Mouse (Mus musculus) embryonic stem cell, embryonic (primary cell): ENCODE measurements around the gene Lmtk2.

ENCODE experiments used
- CTCF ChIA-PET, 4 experiments: fragments of 300-600 bp in 2 of 4; fragments of 350-600 bp in 2 of 4; sonication (Branson Sonifier 250); formaldehyde crosslinking; loops; one replicate each; lab custom pipeline; 2022; ENCODE audit warnings: inconsistent platforms in 2 of 4; lab: Charles Lee
- POLR2A ChIA-PET, 4 experiments: fragments of 300-600 bp in 2 of 4; fragments of 350-600 bp in 2 of 4; sonication (Branson Sonifier 250); formaldehyde crosslinking; loops; one replicate each; lab custom pipeline; 2022; ENCODE audit warnings: antibody characterized with exemption in 4 of 4, inconsistent platforms in 1 of 4; lab: Charles Lee

Lmtk2 gene

GRCm38 (mm10) chr5:144182542-144183247 lies 82.5 kb downstream of the Lmtk2 start:
- ChIA-PET POLR2A (interaction anchor here (0.6 to 2.1 kb wide), 15 partner anchors 9 to 209 kb away, joined by 3 to 7 read pairs (median 3); partner anchors contain the start of gene Tecpr1 (in 1 of the 4)), CTCF (interaction anchor here (0.7 to 1.6 kb wide), 7 partner anchors 25 to 1422 kb away, joined by 3 to 5 read pairs (median 3); no protein-coding TSS in a partner anchor)

- POLR2A ChIA-PET = interaction anchor here (0.6 to 2.1 kb wide), 13 partner anchors 8 to 132 kb away, joined by 3 to 7 read pairs (median 3); partner anchors contain the start of gene Tecpr1 (in 1 of the 4)
- CTCF ChIA-PET = interaction anchor here (0.8 to 1.5 kb wide), 5 partner anchors 24 to 144 kb away, joined by 3 to 5 read pairs (median 3); no protein-coding TSS in a partner anchor
Observed at GRCm38 (mm10) chr5:144183248-144183559, 83.0 kb downstream of the Lmtk2 start.

- CTCF ChIA-PET = interaction anchor here in 3 of 4 experiments (1.1 to 1.8 kb wide), 4 partner anchors 24 to 143 kb away, joined by 3 to 4 read pairs (median 4); no protein-coding TSS in a partner anchor
- POLR2A ChIA-PET = interaction anchor here in 3 of 4 experiments (0.6 to 2.1 kb wide), 11 partner anchors 8 to 50 kb away, joined by 3 to 7 read pairs (median 3); partner anchors contain the start of gene Tecpr1 (in 1 of the 3)
Observed at GRCm38 (mm10) chr5:144183647-144184335, 83.6 kb downstream of the Lmtk2 start.

- CTCF ChIA-PET = interaction anchor here in 1 of 4 experiments (1.8 kb wide), 1 partner anchor 23 kb away, joined by 4 read pairs; no protein-coding TSS in a partner anchor
- POLR2A ChIA-PET = interaction anchor here in 3 of 4 experiments (0.6 to 1.2 kb wide), 3 partner anchors 26 to 582 kb away, joined by 3 read pairs; no protein-coding TSS in a partner anchor
Observed at GRCm38 (mm10) chr5:144184350-144185045, 84.3 kb downstream of the Lmtk2 start.

- POLR2A ChIA-PET = interaction anchor here in 2 of 4 experiments (0.6 to 3.2 kb wide), 5 partner anchors 8 to 1123 kb away, joined by 3 to 14 read pairs (median 4); no protein-coding TSS in a partner anchor
- CTCF ChIA-PET = interaction anchor here in 3 of 4 experiments (0.6 to 3.8 kb wide), 5 partner anchors 16 to 148 kb away, joined by 5 to 20 read pairs (median 5); no protein-coding TSS in a partner anchor
Observed at GRCm38 (mm10) chr5:144188422-144188821, 88.2 kb downstream of the Lmtk2 start.

GRCm38 (mm10) chr5:144189327-144189726 lies 89.1 kb downstream of the Lmtk2 start:
- CTCF ChIA-PET = interaction anchor here in 3 of 4 experiments (0.7 to 3.8 kb wide), 6 partner anchors 18 to 590 kb away, joined by 4 to 20 read pairs (median 8); no protein-coding TSS in a partner anchor
- POLR2A ChIA-PET = interaction anchor here in 3 of 4 experiments (0.9 to 3.2 kb wide), 7 partner anchors 9 to 197 kb away, joined by 3 to 14 read pairs (median 4); no protein-coding TSS in a partner anchor

- POLR2A ChIA-PET = interaction anchor here (0.6 to 3.2 kb wide), 17 partner anchors 8 to 197 kb away, joined by 3 to 14 read pairs (median 4); partner anchors contain the start of gene Tecpr1 (in 1 of the 4)
- CTCF ChIA-PET = interaction anchor here (0.6 to 3.8 kb wide), 11 partner anchors 13 to 289 kb away, joined by 3 to 20 read pairs (median 4); no protein-coding TSS in a partner anchor
Observed at GRCm38 (mm10) chr5:144189950-144190583, 89.8 kb downstream of the Lmtk2 start, which contains the start of gene Bhlha15. Gene Bhlha15 (plus strand): TSS chr5:144190286.

- CTCF ChIA-PET = interaction anchor here (0.6 to 3.8 kb wide), 11 partner anchors 9 to 288 kb away, joined by 3 to 20 read pairs (median 4); no protein-coding TSS in a partner anchor
- POLR2A ChIA-PET = interaction anchor here in 3 of 4 experiments (0.6 to 3.2 kb wide), 22 partner anchors 8 to 259 kb away, joined by 3 to 14 read pairs (median 4); partner anchors contain the start of genes Tecpr1 (in 2 of the 3) and Rsph10b (in 1 of the 3)
Observed at GRCm38 (mm10) chr5:144191026-144191425, 90.8 kb downstream of the Lmtk2 start.

- ChIA-PET POLR2A (interaction anchor here in 2 of 4 experiments (0.6 to 2.8 kb wide), 5 partner anchors 10 to 17 kb away, joined by 3 to 7 read pairs (median 5); no protein-coding TSS in a partner anchor), CTCF (interaction anchor here in 1 of 4 experiments (1.0 kb wide), 1 partner anchor 38 kb away, joined by 3 read pairs; no protein-coding TSS in a partner anchor)
Observed at GRCm38 (mm10) chr5:144192673-144193072, 92.4 kb downstream of the Lmtk2 start.

GRCm38 (mm10) chr5:144194416-144194815 lies 94.2 kb downstream of the Lmtk2 start:
- ChIA-PET CTCF (interaction anchor here in 1 of 4 experiments (1.4 kb wide), 1 partner anchor 13 kb away, joined by 4 read pairs; no protein-coding TSS in a partner anchor), POLR2A (no interaction called here)

- POLR2A ChIA-PET = no interaction called here
- CTCF ChIA-PET = interaction anchor here in 1 of 4 experiments (1.4 kb wide), 1 partner anchor 12 kb away, joined by 6 read pairs; no protein-coding TSS in a partner anchor
Observed at GRCm38 (mm10) chr5:144195567-144195966, 95.3 kb downstream of the Lmtk2 start.

- ChIA-PET POLR2A (interaction anchor here in 1 of 4 experiments (1.0 kb wide), 1 partner anchor 40 kb away, joined by 3 read pairs; no protein-coding TSS in a partner anchor), CTCF (interaction anchor here in 1 of 4 experiments (0.5 kb wide), 1 partner anchor 173 kb away, joined by 4 read pairs; no protein-coding TSS in a partner anchor)
Observed at GRCm38 (mm10) chr5:144200616-144201015, 100.4 kb downstream of the Lmtk2 start.

- ChIA-PET CTCF (interaction anchor here (0.5 to 1.5 kb wide), 6 partner anchors 9 to 526 kb away, joined by 3 to 4 read pairs (median 4); partner anchors contain the start of gene Bhlha15 (in 1 of the 4)), POLR2A (interaction anchor here in 1 of 4 experiments (0.7 kb wide), 1 partner anchor 17 kb away, joined by 6 read pairs; no protein-coding TSS in a partner anchor)
Observed at GRCm38 (mm10) chr5:144202430-144202829, 102.2 kb downstream of the Lmtk2 start.

- POLR2A ChIA-PET = interaction anchor here in 3 of 4 experiments (0.6 to 1.3 kb wide), 4 partner anchors 15 to 1186 kb away, joined by 3 to 5 read pairs (median 3); partner anchors contain the start of gene Tecpr1 (in 2 of the 3)
- CTCF ChIA-PET = interaction anchor here in 2 of 4 experiments (0.6 to 1.3 kb wide), 2 partner anchors 16 to 297 kb away, joined by 4 to 5 read pairs; no protein-coding TSS in a partner anchor
Observed at GRCm38 (mm10) chr5:144203398-144203959, 103.2 kb downstream of the Lmtk2 start.

GRCm38 (mm10) chr5:144204303-144204702 lies 104.1 kb downstream of the Lmtk2 start:
- POLR2A ChIA-PET = interaction anchor here in 3 of 4 experiments (0.6 to 1.5 kb wide), 6 partner anchors 13 to 1187 kb away, joined by 3 to 5 read pairs (median 3); partner anchors contain the start of gene Tecpr1 (in 2 of the 3)
- CTCF ChIA-PET = interaction anchor here in 1 of 4 experiments (0.7 kb wide), 1 partner anchor 16 kb away, joined by 5 read pairs; no protein-coding TSS in a partner anchor
